ENCODE assay signal across 17 mouse cellular contexts in the genomic region with DNA sequence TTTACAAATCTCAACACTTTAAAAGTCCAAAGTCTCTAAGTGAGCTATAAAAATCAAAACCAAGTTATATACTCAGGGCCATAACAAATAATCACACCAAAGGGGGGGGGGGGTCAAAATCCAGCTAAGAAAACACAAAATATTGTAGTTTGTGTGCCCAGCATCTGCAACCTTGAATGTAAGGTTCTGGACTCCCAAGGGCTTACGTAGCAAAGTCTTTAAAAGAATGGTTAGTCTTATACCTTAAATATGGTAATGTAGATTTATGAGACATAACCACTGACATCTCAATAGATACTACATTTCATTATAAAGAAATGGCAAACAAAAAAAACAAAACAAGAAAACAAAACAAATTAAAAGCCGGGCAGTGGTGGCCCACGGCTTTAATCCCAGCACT.
"Had no signal": no experiment of that assay in that cellular context is flagged by ENCODE, and none has a peak within 500 bp of the region (broad histone marks: within the 10 kb centered on the region; RNA-seq: fewer than 3 reads in every experiment).

A gene (minus strand): TSS at position 101 of the 400 bp plus-strand sequence.

- H3K27ac ChIP-seq: neural tube, embryonic 12.5 days; neural tube, embryonic 13.5 days; neural tube, embryonic 15.5 days; stomach, embryonic 15.5 days; stomach, postnatal 0 days had no signal

- H3K4me2 ChIP-seq: neural tube, embryonic 12.5 days; neural tube, embryonic 13.5 days; neural tube, embryonic 15.5 days; stomach, embryonic 15.5 days had no signal

- H3K27me3 ChIP-seq: neural tube, embryonic 12.5 days; neural tube, embryonic 13.5 days; neural tube, embryonic 15.5 days; stomach, embryonic 15.5 days had no signal

- H3K9ac ChIP-seq: neural tube, embryonic 12.5 days; neural tube, embryonic 13.5 days; neural tube, embryonic 15.5 days; stomach, embryonic 15.5 days had no signal

- H3K9me3 ChIP-seq: neural tube, embryonic 12.5 days; neural tube, embryonic 13.5 days; neural tube, embryonic 15.5 days; stomach, embryonic 15.5 days had no signal

- DNase-seq: retina, postnatal 1 day; right cerebral cortex, adult 18-20 months; right cerebral cortex, postnatal 14 days; right cerebral cortex, postnatal 25 days; right cerebral cortex, postnatal 4 days; spleen, adult 18-20 months; thymus, adult 18-20 months; thymus, adult 2 months; thymus, postnatal 14 days; thymus, postnatal 25 days; thymus, postnatal 36 days; thymus, postnatal 4 days had no signal

- H3K4me1 ChIP-seq: stomach, embryonic 15.5 days had no signal

- H3K36me3 ChIP-seq: neural tube, embryonic 12.5 days; neural tube, embryonic 13.5 days; neural tube, embryonic 15.5 days; stomach, embryonic 15.5 days had no signal

- H3K4me3 ChIP-seq: neural tube, embryonic 12.5 days; neural tube, embryonic 13.5 days; neural tube, embryonic 15.5 days; stomach, embryonic 15.5 days had no signal
